Mouse (Mus musculus) midbrain, embryonic 14.5 days (tissue): ENCODE measurements around the gene Ttc8. TPM values are rescaled to one million over a fixed set of nuclear protein-coding genes. Genes with fewer than 3 reads are reported as not detected.

ENCODE experiments used
- ATAC-seq: fragments of 200-750 bp; cut with Nextera tagmentation; 2 replicates; pipeline ENCODE4 v1.8.0; 2017; ENCODE audit warnings: moderate number of reproducible peaks, moderate library complexity; ENCODE audit not compliant: low FRiP score, low TSS enrichment
- DNase-seq: peaks from one replicate; pipeline ENCODE4 v3.0.0-alpha.2; 2015
- H3K27ac ChIP-seq: fragments of 300-500 bp; sonication (generic); replicated peaks from 2 replicates; pipeline ENCODE4 v1.5.1; 2014; ENCODE audit warnings: mild to moderate bottlenecking, low read depth, low read length, moderate library complexity
- H3K27me3 ChIP-seq: fragments of 300-500 bp; sonication (generic); 2 replicates; pipeline ENCODE4 v1.6.1; 2014; ENCODE audit warnings: low read length, control low read depth, mixed read lengths; ENCODE audit not compliant: control insufficient read depth, insufficient read depth
- H3K36me3 ChIP-seq: fragments of 300-500 bp; sonication (generic); 2 replicates; pipeline ENCODE4 v1.6.1; 2014; ENCODE audit warnings: low read length, control low read depth; ENCODE audit not compliant: control insufficient read depth, insufficient read depth
- H3K4me1 ChIP-seq: fragments of 300-500 bp; sonication (generic); 2 replicates; pipeline ENCODE4 v1.6.1; 2014; ENCODE audit warnings: mild to moderate bottlenecking, antibody characterized with exemption, low read length, control low read depth; ENCODE audit not compliant: control insufficient read depth, insufficient read depth
- H3K4me2 ChIP-seq: fragments of 300-500 bp; sonication (generic); 2 replicates; pipeline ENCODE4 v1.6.1; 2014; ENCODE audit warnings: mild to moderate bottlenecking, low read length, moderate library complexity
- H3K4me3 ChIP-seq: fragments of 300-500 bp; sonication (generic); replicated peaks from 2 replicates; pipeline ENCODE4 v1.5.1; 2014; ENCODE audit warnings: low read depth, low read length
- H3K9ac ChIP-seq: fragments of 300-500 bp; sonication (generic); replicated peaks from 2 replicates; pipeline ENCODE4 v1.6.1; 2014; ENCODE audit warnings: mild to moderate bottlenecking, low read length, moderate library complexity
- H3K9me3 ChIP-seq: fragments of 300-500 bp; sonication (generic); 2 replicates; pipeline ENCODE4 v1.6.1; 2016; ENCODE audit warnings: low read length, control low read depth, mixed read lengths; ENCODE audit not compliant: control insufficient read depth
- WGBS: fragments of 180-500 bp; shearing (Covaris S2); extraction: QIAGEN DNeasy Blood & Tissue Kit; methylation state at CpG from one replicate; pipeline ENCODE4 v1.1.7; 2014; 5-methylcytosine and 5-hydroxymethylcytosine counted together
- polyA plus RNA-seq: library from polyadenylated mRNA; unstranded; fragments of >200 nt; fragmentation: Nextera tagmentation; extraction: Ambion mirVana; gene quantifications from 2 replicates; pipeline ENCODE4 v1.2.1, GENCODE M21; 2014

Gene Ttc8
- polyA plus RNA-seq, result 27.7 and 38.5 TPM in 2 replicates

- ATAC-seq, result peak; percentile 96
- Histone ChIP-seq H3K4me3 (peak within 1 kb of the TSS; percentile 73), H3K36me3 (no peaks in the 10 kb centered on the region), H3K4me1 (peaks cover 21% of the 10 kb centered on the region), H3K9me3 (no peaks in the 10 kb centered on the region), H3K27ac (peak within 1 kb of the TSS; percentile 91), H3K4me2 (peak within 1 kb of the TSS; percentile 81), H3K9ac (peak within 1 kb of the TSS; percentile 92), H3K27me3 (no peaks in the 10 kb centered on the region)
- DNase-seq, result peak; percentile 95
- under 1% methylated on average over 35 of the region's 35 CpGs for WGBS
Measured at GRCm38 (mm10) chr12:98920194-98920991, at the start of gene Ttc8. Gene Ttc8, plus strand, starts transcription at chr12:98920574.

GRCm38 (mm10) chr12:98872836-98873235 is 47.5 kb upstream of the Ttc8 start:
- WGBS, result 97% methylated on average over 10 of the region's 10 CpGs
- no peaks in the 10 kb centered on the region for H3K4me1 ChIP-seq
- H3K4me2 ChIP-seq, result no peak overlapping the region
- ATAC-seq (no peak), DNase-seq (no peak)
- H3K4me3 ChIP-seq, result no peak overlapping the region
- H3K36me3 ChIP-seq, result peaks cover 10% of the 10 kb centered on the region; the same call in 1 of the 2 replicates
- H3K27me3 ChIP-seq, result no peaks in the 10 kb centered on the region
- no peak overlapping the region for H3K9ac ChIP-seq
- H3K9me3 ChIP-seq, result no peaks in the 10 kb centered on the region
- no peak overlapping the region for H3K27ac ChIP-seq

GRCm38 (mm10) chr12:98875216-98875615 is 45.2 kb upstream of the Ttc8 start:
- Histone ChIP-seq H3K36me3 (0 out of 2 replicates have a peak, but pooled peaks cover under 1% of the 10 kb centered on the region), H3K27ac (no peak overlapping the region), H3K27me3 (no peaks in the 10 kb centered on the region), H3K4me1 (0 out of 2 replicates have a peak, but pooled peaks cover 4% of the 10 kb centered on the region), H3K9ac (no peak overlapping the region), H3K4me3 (no peak overlapping the region), H3K4me2 (no peak overlapping the region), H3K9me3 (no peaks in the 10 kb centered on the region)
- DNase-seq (no peak), ATAC-seq (no peak)
- 77% methylated on average over 2 of the region's 2 CpGs for WGBS

GRCm38 (mm10) chr12:98878693-98879092 is 41.7 kb upstream of the Ttc8 start:
- H3K9ac ChIP-seq, result no peak overlapping the region
- no peak overlapping the region for H3K4me3 ChIP-seq
- no peak; the same call in 1 of the 2 replicates for ATAC-seq
- no peaks in the 10 kb centered on the region for H3K9me3 ChIP-seq
- 8% methylated on average over 1 of the region's 1 CpGs for WGBS
- no peaks in the 10 kb centered on the region for H3K36me3 ChIP-seq
- H3K27me3 ChIP-seq, result no peaks in the 10 kb centered on the region
- peak; percentile 50 for DNase-seq
- no peak overlapping the region for H3K4me2 ChIP-seq
- no peak overlapping the region for H3K27ac ChIP-seq
- H3K4me1 ChIP-seq, result 0 out of 2 replicates have a peak, but pooled peaks cover 4% of the 10 kb centered on the region

GRCm38 (mm10) chr12:98881796-98882195 is 38.6 kb upstream of the Ttc8 start:
- 0 out of 2 replicates have a peak, but pooled peaks cover 4% of the 10 kb centered on the region for H3K4me1 ChIP-seq
- H3K4me3 ChIP-seq, result no peak overlapping the region
- H3K27me3 ChIP-seq, result no peaks in the 10 kb centered on the region
- 68% methylated on average over 5 of the region's 5 CpGs for WGBS
- H3K4me2 ChIP-seq, result no peak overlapping the region
- H3K9ac ChIP-seq, result no peak overlapping the region
- no peak overlapping the region for H3K27ac ChIP-seq
- H3K36me3 ChIP-seq, result no peaks in the 10 kb centered on the region
- DNase-seq, result peak; percentile 40
- ATAC-seq, result no peak
- no peaks in the 10 kb centered on the region for H3K9me3 ChIP-seq

- H3K27me3 ChIP-seq, result no peaks in the 10 kb centered on the region
- H3K9ac ChIP-seq, result no peak overlapping the region
- H3K36me3 ChIP-seq, result no peaks in the 10 kb centered on the region
- peak; percentile 66 for DNase-seq
- no peak overlapping the region for H3K4me2 ChIP-seq
- no peak overlapping the region for H3K27ac ChIP-seq
- no peaks in the 10 kb centered on the region for H3K9me3 ChIP-seq
- H3K4me1 ChIP-seq, result no peaks in the 10 kb centered on the region
- WGBS, result 10% methylated on average over 1 of the region's 1 CpGs
- H3K4me3 ChIP-seq, result no peak overlapping the region
- no peak for ATAC-seq
Measured at GRCm38 (mm10) chr12:98884515-98884914, 35.9 kb upstream of the Ttc8 start.

GRCm38 (mm10) chr12:98896761-98897160 is 23.6 kb upstream of the Ttc8 start:
- Histone ChIP-seq H3K9ac (no peak overlapping the region), H3K27ac (no peak overlapping the region), H3K4me2 (no peak overlapping the region), H3K4me1 (peaks cover 16% of the 10 kb centered on the region), H3K4me3 (no peak overlapping the region), H3K36me3 (no peaks in the 10 kb centered on the region), H3K9me3 (no peaks in the 10 kb centered on the region), H3K27me3 (no peaks in the 10 kb centered on the region)
- ATAC-seq (no peak), DNase-seq (no peak)
- 79% methylated on average over 1 of the region's 1 CpGs for WGBS

- Histone ChIP-seq H3K36me3 (no peaks in the 10 kb centered on the region), H3K4me1 (peaks cover 16% of the 10 kb centered on the region), H3K4me2 (peak overlapping the region; percentile 66), H3K27ac (no peak overlapping the region), H3K27me3 (no peaks in the 10 kb centered on the region), H3K9ac (peak overlapping the region; percentile 75; the same call in 1 of the 2 replicates), H3K9me3 (no peaks in the 10 kb centered on the region), H3K4me3 (peak overlapping the region; percentile 80)
- DNase-seq (no peak), ATAC-seq (no peak)
- WGBS, result 28% methylated on average over 6 of the region's 6 CpGs
Measured at GRCm38 (mm10) chr12:98899676-98900075, 20.7 kb upstream of the Ttc8 start.
